Mouse (Mus musculus): ENCODE measurements around the gene Piezo1.
A peak's percentile ranks its signal among the peaks of the same experiment; 100 is the strongest.

The Piezo1 gene

GRCm38 (mm10) chr8:122569996-122570395, 18.9 kb upstream of the Piezo1 start:
- no peak for DNase-seq (ENCODE audit: low spot score)

GRCm38 (mm10) chr8:122569329-122569728, 18.2 kb upstream of the Piezo1 start:
- DNase-seq (ENCODE audit: low spot score): no peak

GRCm38 (mm10) chr8:122568881-122569309, 17.8 kb upstream of the Piezo1 start:
- no peak for DNase-seq (ENCODE audit: low spot score)

- DNase-seq (ENCODE audit: low spot score): no peak
Observed at GRCm38 (mm10) chr8:122568109-122568504, 17.0 kb upstream of the Piezo1 start.

- DNase-seq (ENCODE audit: low spot score): peak; percentile 97
Observed at GRCm38 (mm10) chr8:122567361-122568108, 16.4 kb upstream of the Piezo1 start, which contains the start of gene Cdt1. TSS of gene Cdt1 (plus strand) at chr8:122568015.

GRCm38 (mm10) chr8:122566766-122567165, 15.6 kb upstream of the Piezo1 start:
- no peak for DNase-seq (ENCODE audit: low spot score)

- no peak for DNase-seq (ENCODE audit: low spot score)
Observed at GRCm38 (mm10) chr8:122564363-122565352, 13.5 kb upstream of the Piezo1 start.

- no peak for DNase-seq (ENCODE audit: low spot score)
Observed at GRCm38 (mm10) chr8:122561199-122561598, 10.1 kb upstream of the Piezo1 start.

GRCm38 (mm10) chr8:122558671-122559349, 7.7 kb upstream of the Piezo1 start:
- DNase-seq (ENCODE audit: low spot score): peak; percentile 63

GRCm38 (mm10) chr8:122557248-122558038, 6.3 kb upstream of the Piezo1 start:
- DNase-seq (ENCODE audit: low spot score): no peak

GRCm38 (mm10) chr8:122556030-122557009, 5.2 kb upstream of the Piezo1 start:
- no peak for DNase-seq (ENCODE audit: low spot score)

- no peak for DNase-seq (ENCODE audit: low spot score)
Observed at GRCm38 (mm10) chr8:122554786-122555185, 3.7 kb upstream of the Piezo1 start.

GRCm38 (mm10) chr8:122550995-122551264, 199 bp downstream of the Piezo1 start:
- no peak for DNase-seq (ENCODE audit: low spot score)

GRCm38 (mm10) chr8:122550234-122550994, 715 bp downstream of the Piezo1 start:
- DNase-seq (ENCODE audit: low spot score): peak; percentile 64

GRCm38 (mm10) chr8:122548891-122549439, 2.2 kb downstream of the Piezo1 start:
- no peak for DNase-seq (ENCODE audit: low spot score)

- no peak for DNase-seq (ENCODE audit: low spot score)
Observed at GRCm38 (mm10) chr8:122548331-122548730, 2.8 kb downstream of the Piezo1 start.

- peak; percentile 59 for DNase-seq (ENCODE audit: low spot score)
Observed at GRCm38 (mm10) chr8:122547815-122548214, 3.3 kb downstream of the Piezo1 start.

GRCm38 (mm10) chr8:122546811-122547453, 4.2 kb downstream of the Piezo1 start:
- peak; percentile 56 for DNase-seq (ENCODE audit: low spot score)
